ENCODE assay signal across 10 mouse cellular contexts in genomic region chr2:19430746-19431145, GRCm38 (mm10). TPM values are rescaled to one million over a fixed set of nuclear protein-coding genes. Genes with fewer than 3 reads are reported as not detected.
DNase-seq lines count a peak whose midpoint lies in the region; ATAC-seq and TF ChIP-seq lines count a peak whose summit lies in the region.
"Had no signal": no experiment of that assay in that cellular context is flagged by ENCODE, and none has a peak within 500 bp of the region (broad histone marks: within the 10 kb centered on the region; RNA-seq: fewer than 3 reads in every experiment).

No protein-coding gene starts in this region.

- H3K27me3 ChIP-seq in kidney, embryonic 15.5 days = peaks cover 93% of the 10 kb centered on the region
- H3K27me3 ChIP-seq in embryonic facial prominence, embryonic 10.5 days (replicated peaks; ENCODE audit: low read depth, poor library complexity, severe bottlenecking) = peaks cover 97% of the 10 kb centered on the region
- H3K27me3 ChIP-seq in hindbrain, embryonic 14.5 days (ENCODE audit: control insufficient read depth, insufficient read depth, low read length) = peaks cover 96% of the 10 kb centered on the region
- peaks cover 78% of the 10 kb centered on the region for H3K27me3 ChIP-seq in neural tube, embryonic 12.5 days (replicated peaks)
- peaks cover 3% of the 10 kb centered on the region; the same call in 1 of the 2 replicates for H3K27me3 ChIP-seq in kidney, adult 2 months (replicated peaks; ENCODE audit: control insufficient read depth, insufficient read depth, low read length)

- under 1% methylated on average over 33 of the region's 33 CpGs for WGBS in kidney, embryonic 15.5 days
- under 1% methylated on average over 33 of the region's 33 CpGs for WGBS in embryonic facial prominence, embryonic 10.5 days
- under 1% methylated on average over 33 of the region's 33 CpGs for WGBS in hindbrain, embryonic 14.5 days
- WGBS in neural tube, embryonic 12.5 days = under 1% methylated on average over 33 of the region's 33 CpGs
- 1% methylated on average over 33 of the region's 33 CpGs for WGBS in kidney, adult 2 months

- H3K4me3 ChIP-seq in kidney, embryonic 15.5 days (replicated peaks) = peak overlapping the region; percentile 16
- peak overlapping the region; percentile 41 for H3K4me3 ChIP-seq in embryonic facial prominence, embryonic 10.5 days
- peak overlapping the region; percentile 30 for H3K4me3 ChIP-seq in hindbrain, embryonic 14.5 days (replicated peaks; ENCODE audit: low read length)
- H3K4me3 ChIP-seq in neural tube, embryonic 12.5 days = peak overlapping the region; percentile 35
- no peak overlapping the region for H3K4me3 ChIP-seq in kidney, adult 2 months (ENCODE audit: insufficient read depth, low read depth, low read length)

- no peak for TF ChIP-seq POLR2A in kidney, adult 2 months (IDR thresholded peaks at IDR 0.05; ENCODE audit: low read depth, low read length)

- no peak for TF ChIP-seq CTCF in kidney, adult 2 months (conservative IDR thresholded peaks at IDR 0.05; ENCODE audit: insufficient read depth, insufficient read length, low read depth, low read length)

- H3K27ac ChIP-seq in kidney, embryonic 15.5 days = no peak overlapping the region
- H3K27ac ChIP-seq in embryonic facial prominence, embryonic 10.5 days (replicated peaks) = no peak overlapping the region
- no peak overlapping the region for H3K27ac ChIP-seq in hindbrain, embryonic 14.5 days
- H3K27ac ChIP-seq in neural tube, embryonic 12.5 days = no peak overlapping the region
- H3K27ac ChIP-seq in kidney, adult 2 months (ENCODE audit: insufficient read depth, low read depth, low read length) = no peak overlapping the region

- ATAC-seq in kidney, embryonic 15.5 days (replicated peaks; ENCODE audit: low FRiP score) = no peak; the same call in 1 of the 2 replicates
- ATAC-seq in hindbrain, embryonic 14.5 days (ENCODE audit: low FRiP score) = peak; percentile 33
- peak; percentile 67 for ATAC-seq in neural tube, embryonic 12.5 days (ENCODE audit: low FRiP score, low read depth)
- ATAC-seq in megakaryocyte progenitor cell, adult 5-6 weeks (replicated peaks; ENCODE audit: poor library complexity) = no peak
- ATAC-seq: liver, postnatal 0 days had no signal

- DNase-seq in kidney, adult 11 months = no peak
- peak; percentile 48 for DNase-seq in embryonic facial prominence, embryonic 10.5 days (ENCODE audit: low spot score)
- no peak for DNase-seq in hindbrain, embryonic 14.5 days (ENCODE audit: low spot score)
- no peak for DNase-seq in gastrocnemius, postnatal 36 days
- DNase-seq in kidney, adult 2 months = no peak

- H3K4me2 ChIP-seq in kidney, embryonic 15.5 days = peak overlapping the region; percentile 43
- H3K4me2 ChIP-seq in hindbrain, embryonic 14.5 days (replicated peaks) = peak overlapping the region; percentile 53
- peak overlapping the region; percentile 63 for H3K4me2 ChIP-seq in neural tube, embryonic 12.5 days (replicated peaks)

- H3K9ac ChIP-seq in kidney, embryonic 15.5 days = no peak overlapping the region
- H3K9ac ChIP-seq in hindbrain, embryonic 14.5 days = no peak overlapping the region
- H3K9ac ChIP-seq in neural tube, embryonic 12.5 days = no peak overlapping the region
- H3K9ac ChIP-seq: liver, postnatal 0 days had no signal

- H3K36me3 ChIP-seq in kidney, embryonic 15.5 days = no peaks in the 10 kb centered on the region
- no peaks in the 10 kb centered on the region for H3K36me3 ChIP-seq in embryonic facial prominence, embryonic 10.5 days (replicated peaks)
- H3K36me3 ChIP-seq in hindbrain, embryonic 14.5 days (replicated peaks; ENCODE audit: control insufficient read depth, insufficient read depth) = no peaks in the 10 kb centered on the region
- no peaks in the 10 kb centered on the region for H3K36me3 ChIP-seq in neural tube, embryonic 12.5 days
- H3K36me3 ChIP-seq in kidney, adult 2 months (ENCODE audit: control insufficient read depth, insufficient read depth, low read length) = no peaks in the 10 kb centered on the region

- H3K9me3 ChIP-seq in kidney, embryonic 15.5 days (replicated peaks) = no peaks in the 10 kb centered on the region
- no peaks in the 10 kb centered on the region for H3K9me3 ChIP-seq in embryonic facial prominence, embryonic 10.5 days
- H3K9me3 ChIP-seq in hindbrain, embryonic 14.5 days (ENCODE audit: control insufficient read depth, low read length) = no peaks in the 10 kb centered on the region
- H3K9me3 ChIP-seq in neural tube, embryonic 12.5 days = no peaks in the 10 kb centered on the region

- peaks cover 16% of the 10 kb centered on the region for H3K4me1 ChIP-seq in kidney, embryonic 15.5 days
- peaks cover 17% of the 10 kb centered on the region for H3K4me1 ChIP-seq in embryonic facial prominence, embryonic 10.5 days
- H3K4me1 ChIP-seq in hindbrain, embryonic 14.5 days (replicated peaks; ENCODE audit: control insufficient read depth, insufficient read depth, low read length) = peaks cover 7% of the 10 kb centered on the region; the same call in 1 of the 2 replicates
- H3K4me1 ChIP-seq in neural tube, embryonic 12.5 days = peaks cover 23% of the 10 kb centered on the region
- no peaks in the 10 kb centered on the region for H3K4me1 ChIP-seq in kidney, adult 2 months (ENCODE audit: control insufficient read depth, insufficient read depth, low read length)

- intact Hi-C loops in gastrocnemius, postnatal 36 days (cut with DNase I) = no loop called here

RNA-seq across cellular contexts. Expression of gene Ptf1a, which starts 14.7 kb away (rescaled TPM):
- 0.13 TPM in 1 of 2 replicates, not detected in the other for polyA plus RNA-seq in kidney, embryonic 15.5 days (2015; fragmentation: Nextera tagmentation; extraction: Ambion mirVana)
- polyA plus RNA-seq in embryonic facial prominence, embryonic 10.5 days (2016; fragmentation: Nextera tagmentation; extraction: Ambion mirVana) = 0.41 and 1.1 TPM in 2 replicates
- 0.51 and 0.77 TPM in 2 replicates for polyA plus RNA-seq in hindbrain, embryonic 14.5 days (2014; fragmentation: Nextera tagmentation; extraction: Ambion mirVana)
- 7.7 and 10.0 TPM in 2 replicates for polyA plus RNA-seq in neural tube, embryonic 12.5 days (2016; fragmentation: Nextera tagmentation; extraction: Ambion mirVana)
- total RNA-seq in gastrocnemius, postnatal 36 days (2021) = not detected
- not detected in 2 replicates for total RNA-seq in megakaryocyte progenitor cell, adult 5-6 weeks (2015)
- total RNA-seq in megakaryocyte progenitor cell, adult 5-6 weeks (2017) = not detected in 2 replicates
- polyA plus RNA-seq in kidney, adult 2 months (2012; rRNA removed) = not detected in 2 replicates
- total RNA-seq: gastrocnemius, postnatal 4 days had no signal
- polyA plus RNA-seq: liver, postnatal 0 days had no signal

RNA-seq across cellular contexts. Expression of gene Msrb2, which starts 59.5 kb away (rescaled TPM):
- 31.1 and 34.2 TPM in 2 replicates for polyA plus RNA-seq in kidney, embryonic 15.5 days (2015; fragmentation: Nextera tagmentation; extraction: Ambion mirVana)
- polyA plus RNA-seq in embryonic facial prominence, embryonic 10.5 days (2016; fragmentation: Nextera tagmentation; extraction: Ambion mirVana) = 20.8 and 22.9 TPM in 2 replicates
- polyA plus RNA-seq in hindbrain, embryonic 14.5 days (2014; fragmentation: Nextera tagmentation; extraction: Ambion mirVana) = 9.7 and 9.8 TPM in 2 replicates
- polyA plus RNA-seq in neural tube, embryonic 12.5 days (2016; fragmentation: Nextera tagmentation; extraction: Ambion mirVana) = 12.6 and 13.2 TPM in 2 replicates
- total RNA-seq in gastrocnemius, postnatal 36 days (2021) = 10 to 100 TPM; 14.7 to 16.3 TPM
- 21.7 and 26.7 TPM in 2 replicates for total RNA-seq in megakaryocyte progenitor cell, adult 5-6 weeks (2015)
- 15.1 and 22.4 TPM in 2 replicates for total RNA-seq in megakaryocyte progenitor cell, adult 5-6 weeks (2017)
- polyA plus RNA-seq in kidney, adult 2 months (2012; rRNA removed) = 45.1 and 48.6 TPM in 2 replicates

Comparison
In these comparisons a context has a peak if more than half of its experiments do, and no peak if none do; other contexts are left out.
1. ATAC-seq: peak in hindbrain, embryonic 14.5 days (single experiment) and neural tube, embryonic 12.5 days (single experiment); none in kidney, embryonic 15.5 days (single experiment) and megakaryocyte progenitor cell, adult 5-6 weeks (single experiment).
2. Peak in every context shown above with its lines, with median percentiles within 50 percentile points of each other: H3K4me2 ChIP-seq.